Mouse (Mus musculus): ENCODE measurements around the gene S100a10.
"Not testable (repeated sequence)": the region's sequence is repeated elsewhere in the genome, so short reads cannot be mapped to it uniquely, and the experiment has no call there.

S100a10 gene

GRCm38 (mm10) chr3:93581687-93582086 is 26.8 kb downstream of the S100a10 start:
- DNase-seq, result no peak

DNA sequence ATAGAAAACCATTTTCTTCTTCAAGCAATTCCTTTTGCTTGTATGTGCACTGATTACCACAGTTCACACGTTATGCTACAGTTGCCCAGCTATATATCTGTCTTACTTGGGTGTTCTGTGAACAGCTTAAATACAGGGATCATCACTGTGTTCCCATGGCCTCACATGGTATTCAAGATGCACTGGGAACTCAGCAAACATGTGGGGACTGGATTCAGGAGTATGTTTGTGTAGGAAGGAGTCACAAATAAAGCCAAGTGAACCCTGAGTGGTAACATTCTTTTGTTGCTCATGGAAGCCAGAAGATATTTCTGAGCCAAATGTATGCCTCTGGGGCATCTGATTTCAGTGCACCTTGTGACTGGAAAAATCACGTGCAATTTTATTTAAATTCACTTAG is 28.2 kb downstream of the S100a10 start:
- no peak for DNase-seq

DNA sequence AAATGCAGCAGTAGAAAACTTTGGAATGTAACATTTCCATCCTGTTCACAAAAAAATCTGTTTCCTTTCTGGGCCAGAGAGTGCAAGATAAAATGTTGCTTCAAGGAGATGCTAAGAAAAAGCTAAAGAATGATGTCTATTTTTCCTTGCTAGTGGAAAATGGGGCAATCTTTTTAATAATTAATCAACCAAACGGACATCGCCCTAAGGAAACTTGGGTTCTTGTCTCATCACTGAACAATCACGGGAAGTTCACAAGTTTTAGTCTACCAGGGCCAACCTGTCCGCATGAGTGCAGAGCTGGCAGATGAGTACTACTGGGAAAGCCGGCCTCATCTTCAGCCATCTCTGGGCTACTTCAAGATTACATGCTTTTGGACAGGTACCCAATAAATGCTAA is 34.7 kb downstream of the S100a10 start:
- no peak for DNase-seq

DNA sequence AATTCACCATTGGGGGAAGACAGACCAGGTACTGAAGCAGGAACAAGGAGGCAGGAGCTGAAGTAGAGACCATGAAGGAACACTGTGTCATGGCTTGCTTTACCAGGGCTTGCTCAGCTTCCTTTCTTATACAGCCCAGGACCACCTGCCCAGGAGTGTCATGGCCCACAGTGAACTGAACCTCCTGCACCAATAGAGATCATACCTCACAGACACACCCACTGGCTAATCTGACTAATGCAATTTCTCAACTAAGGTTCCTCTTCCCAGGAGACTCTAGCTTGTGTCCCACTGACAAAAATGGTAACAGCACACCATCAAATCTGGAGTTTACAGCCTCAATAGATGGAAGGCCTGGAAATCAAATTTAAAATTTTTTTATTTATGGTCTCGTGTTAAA is 35.4 kb downstream of the S100a10 start:
- DNase-seq, result no peak

DNA sequence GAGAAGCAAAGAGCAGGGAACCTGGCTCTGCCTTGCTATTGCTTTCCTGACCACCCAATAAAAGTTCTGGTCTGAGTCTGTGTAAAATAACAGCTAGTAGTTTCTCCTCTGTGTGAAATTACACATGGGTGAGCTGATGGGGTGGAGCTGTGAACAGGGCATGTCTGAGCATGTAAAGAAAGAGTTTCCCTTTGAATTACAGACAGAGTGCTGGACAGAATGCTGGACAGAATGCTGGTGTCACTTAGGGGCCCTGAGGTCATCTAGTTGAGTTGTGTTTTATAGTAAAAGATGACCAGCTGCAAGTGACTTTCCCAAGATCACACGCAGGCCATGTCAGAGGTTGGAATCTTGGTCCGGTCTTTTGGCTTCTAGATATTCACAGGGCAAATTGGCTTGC is 37.2 kb downstream of the S100a10 start:
- DNase-seq, result no peak

GRCm38 (mm10) chr3:93592976-93593375 is 38.1 kb downstream of the S100a10 start:
- DNase-seq, result no peak

DNA sequence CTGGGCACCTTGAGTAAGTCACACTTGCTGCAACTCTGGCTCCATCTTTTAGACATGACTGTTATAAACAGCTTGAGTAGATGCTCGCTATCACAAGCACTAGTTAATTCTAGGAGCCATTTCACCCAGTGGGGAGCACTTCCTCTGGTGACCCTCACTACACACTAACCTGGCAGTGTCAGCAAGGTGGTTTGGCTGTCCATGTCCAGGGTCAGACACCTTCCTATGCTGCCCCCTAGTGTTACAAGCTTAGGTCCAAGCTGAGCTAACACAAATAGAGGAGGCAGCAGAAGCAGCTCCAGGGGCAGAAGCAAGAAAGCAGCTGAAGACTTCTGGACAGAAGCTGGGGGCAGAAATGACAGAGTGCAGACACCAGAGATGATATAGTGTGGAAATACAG is 38.6 kb downstream of the S100a10 start:
- no peak for DNase-seq

- no peak for DNase-seq
Observed at GRCm38 (mm10) chr3:93596632-93597031, 41.8 kb downstream of the S100a10 start.

- no peak for DNase-seq
Observed at GRCm38 (mm10) chr3:93597221-93597913, 42.5 kb downstream of the S100a10 start.

DNA sequence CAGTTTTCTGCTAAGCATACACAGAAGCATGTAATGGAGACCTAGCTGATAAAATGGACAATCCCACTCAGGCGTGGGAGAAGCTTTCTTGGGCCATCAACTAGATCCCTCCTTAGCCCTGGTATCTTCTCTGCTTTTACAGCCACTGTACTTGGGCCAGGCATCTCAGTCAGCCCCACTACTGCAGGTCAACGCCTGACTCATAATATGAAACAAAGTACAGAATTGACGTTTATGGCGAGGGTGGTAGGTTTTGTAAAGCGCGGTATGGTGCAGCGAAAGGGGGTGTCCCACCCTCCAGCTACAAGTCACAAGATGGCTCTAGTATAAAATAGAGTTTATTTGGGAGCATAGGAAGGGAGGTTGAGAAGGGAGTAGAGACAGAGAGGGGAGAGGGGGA is 43.1 kb downstream of the S100a10 start:
- DNase-seq, result no peak

GRCm38 (mm10) chr3:93600206-93600605 is 45.3 kb downstream of the S100a10 start:
- DNase-seq, result no peak

- no peak for DNase-seq
Observed at GRCm38 (mm10) chr3:93601903-93602302, 47.0 kb downstream of the S100a10 start.

DNA sequence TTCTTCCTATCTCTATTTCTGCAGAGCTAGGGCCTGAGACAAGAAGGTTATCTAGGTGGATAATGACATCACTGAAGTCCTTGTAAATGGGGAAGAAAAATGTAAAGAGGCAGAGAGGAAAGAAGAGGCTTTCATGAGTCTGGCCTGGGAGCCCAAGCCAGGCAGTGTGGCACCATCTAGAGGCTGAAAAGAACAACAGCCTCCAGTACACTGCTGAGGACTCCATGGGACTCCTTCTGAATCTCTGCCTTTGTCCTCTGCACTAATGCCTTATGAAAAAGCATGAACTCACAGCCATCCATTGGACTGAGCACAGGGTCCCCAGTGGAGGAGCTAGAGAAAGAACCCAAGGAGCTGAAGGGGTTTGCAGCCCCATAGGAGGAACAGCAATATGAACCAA is 54.1 kb downstream of the S100a10 start:
- DNase-seq, result not testable (repeated sequence)

Data from cerebellum, adult 11 months (tissue).